Mouse (Mus musculus) MEL (cell line): ENCODE results near the gene Galntl6. TPM values are rescaled to one million over a fixed set of nuclear protein-coding genes. Genes with fewer than 3 reads are reported as not detected.

Experiments
- DNase-seq: peaks from one replicate; pipeline ENCODE4 v3.0.0; 2011; ENCODE audit warnings: low read depth, low spot score
- H3K27ac ChIP-seq: 2 replicates; pipeline ENCODE4 v1.5.1; 2012; ENCODE audit warnings: low read depth, mild to moderate bottlenecking, control low read depth, low read length, moderate library complexity; ENCODE audit not compliant: control insufficient read depth
- H3K27me3 ChIP-seq, 2 experiments: fragments of 150-350 bp in 1 of 2; sonication (generic) in 1 of 2; 2 replicates each; pipeline ENCODE4 v1.6.1; 2012; ENCODE audit warnings: low read length in 2 of 2, mild to moderate bottlenecking in 2 of 2, improper control_type of control experiment in 1 of 2, moderate library complexity in 1 of 2; ENCODE audit not compliant: insufficient read depth in 2 of 2, control insufficient read depth in 1 of 2
- H3K36me3 ChIP-seq, 2 experiments: 2 replicates each; pipeline ENCODE4 v1.6.1; 2012 to 2014; ENCODE audit warnings: low read length in 2 of 2, improper control_type of control experiment in 1 of 2, inconsistent platforms in 1 of 2, mild to moderate bottlenecking in 1 of 2; ENCODE audit not compliant: insufficient read depth in 2 of 2, control insufficient read depth in 1 of 2
- H3K4me1 ChIP-seq, 2 experiments: fragments of 150-350 bp in 1 of 2; sonication (generic) in 1 of 2; 2 replicates each; pipeline ENCODE4 v1.6.1; 2012; ENCODE audit warnings: low read length in 2 of 2, improper control_type of control experiment in 1 of 2, mild to moderate bottlenecking in 1 of 2; ENCODE audit not compliant: insufficient read depth in 2 of 2, control insufficient read depth in 1 of 2
- H3K4me3 ChIP-seq, 2 experiments: fragments of 150-350 bp in 1 of 2; sonication (generic) in 1 of 2; 2 replicates each; pipeline ENCODE4 v1.5.1; 2012; ENCODE audit warnings: low read depth in 2 of 2, low read length in 2 of 2, mild to moderate bottlenecking in 2 of 2, moderate library complexity in 2 of 2, control low read depth in 1 of 2, improper control_type of control experiment in 1 of 2; ENCODE audit not compliant: control insufficient read depth in 1 of 2, insufficient read depth in 1 of 2
- H3K79me2 ChIP-seq: 2 replicates; pipeline ENCODE4 v1.6.1; 2012; ENCODE audit warnings: mild to moderate bottlenecking, low read length, moderate library complexity; ENCODE audit not compliant: control insufficient read depth, poor library complexity, insufficient read depth
- H3K9ac ChIP-seq: 2 replicates; pipeline ENCODE4 v1.6.1; 2012; ENCODE audit warnings: low read depth, mild to moderate bottlenecking, control low read depth, low read length, moderate library complexity; ENCODE audit not compliant: control insufficient read depth, poor library complexity, severe bottlenecking
- H3K9me3 ChIP-seq: fragments of 150-350 bp; sonication (generic); replicated peaks from 2 replicates; pipeline ENCODE4 v1.6.1; 2012; ENCODE audit warnings: mild to moderate bottlenecking, low read length, improper control_type of control experiment, moderate library complexity; ENCODE audit not compliant: insufficient read depth
- BHLHE40 ChIP-seq: IDR thresholded peaks from 2 replicates; pipeline ENCODE4 v1.6.1; 2012; ENCODE audit warnings: low read depth, mild to moderate bottlenecking, inconsistent platforms, low read length, improper control_type of control experiment, borderline replicate concordance
- CHD1 ChIP-seq: IDR thresholded peaks from 2 replicates; pipeline ENCODE4 v1.6.1; 2012; ENCODE audit warnings: low read depth, mild to moderate bottlenecking, inconsistent platforms, low read length, improper control_type of control experiment
- CHD2 ChIP-seq: IDR thresholded peaks from 2 replicates; pipeline ENCODE4 v1.6.1; 2011; ENCODE audit warnings: low read length, improper control_type of control experiment
- ELF1 ChIP-seq: IDR thresholded peaks from 2 replicates; pipeline ENCODE4 v1.6.1; 2014; ENCODE audit warnings: low read depth, mild to moderate bottlenecking, inconsistent platforms, low read length, improper control_type of control experiment, moderate library complexity
- EP300 ChIP-seq, 2 experiments: IDR thresholded peaks; 2 replicates each; pipeline ENCODE4 v1.6.1; 2011; ENCODE audit warnings: improper control_type of control experiment in 2 of 2, low read length in 2 of 2, low read depth in 1 of 2, mild to moderate bottlenecking in 1 of 2
- ETS1 ChIP-seq: IDR thresholded peaks from 2 replicates; pipeline ENCODE4 v1.6.1; 2012; ENCODE audit warnings: low read depth, mild to moderate bottlenecking, inconsistent platforms, low read length, improper control_type of control experiment, moderate library complexity
- GATA1 ChIP-seq: IDR thresholded peaks from 2 replicates; pipeline ENCODE4 v1.6.1; 2011; ENCODE audit warnings: low read depth, low read length, improper control_type of control experiment
- HCFC1 ChIP-seq: IDR thresholded peaks from 2 replicates; pipeline ENCODE4 v1.6.1; 2012; ENCODE audit warnings: low read depth, mild to moderate bottlenecking, inconsistent platforms, low read length, improper control_type of control experiment, moderate library complexity
- JUND ChIP-seq: IDR thresholded peaks from 2 replicates; pipeline ENCODE4 v1.6.1; 2011; ENCODE audit warnings: low read depth, mild to moderate bottlenecking, improper control_type of control experiment, low read length
- MAFK ChIP-seq: IDR thresholded peaks from 2 replicates; pipeline ENCODE4 v1.6.1; 2011; ENCODE audit warnings: low read depth, mild to moderate bottlenecking, low read length, improper control_type of control experiment, borderline replicate concordance
- MAX ChIP-seq: IDR thresholded peaks from 2 replicates; pipeline ENCODE4 v1.6.1; 2011; ENCODE audit warnings: low read length, improper control_type of control experiment
- MAZ ChIP-seq: IDR thresholded peaks from 2 replicates; pipeline ENCODE4 v1.6.1; 2012; ENCODE audit warnings: low read depth, mild to moderate bottlenecking, inconsistent platforms, low read length, improper control_type of control experiment
- MEF2A ChIP-seq: IDR thresholded peaks from 2 replicates; pipeline ENCODE4 v1.6.1; 2014; ENCODE audit warnings: low read depth, mild to moderate bottlenecking, inconsistent platforms, low read length, improper control_type of control experiment; ENCODE audit not compliant: poor library complexity, insufficient replicate concordance, severe bottlenecking; ENCODE audit errors: extremely low read depth
- MXI1 ChIP-seq: IDR thresholded peaks from 2 replicates; pipeline ENCODE4 v1.6.1; 2011; ENCODE audit warnings: mild to moderate bottlenecking, low read depth, low read length, improper control_type of control experiment
- MYB ChIP-seq: IDR thresholded peaks from 2 replicates; pipeline ENCODE4 v1.6.1; 2011; ENCODE audit warnings: mild to moderate bottlenecking, low read depth, low read length, improper control_type of control experiment
- NELFE ChIP-seq: IDR thresholded peaks from 2 replicates; pipeline ENCODE4 v1.6.1; 2011; ENCODE audit warnings: low read depth, low read length, improper control_type of control experiment
- POLR2A ChIP-seq, 2 experiments: IDR thresholded peaks; 2 replicates each; pipeline ENCODE4 v1.6.1; 2011 to 2012; ENCODE audit warnings: low read length in 2 of 2, mild to moderate bottlenecking in 2 of 2, control low read depth in 1 of 2, improper control_type of control experiment in 1 of 2, low read depth in 1 of 2, moderate library complexity in 1 of 2; ENCODE audit not compliant: control insufficient read depth in 1 of 2, insufficient read depth in 1 of 2, poor library complexity in 1 of 2
- POLR2AphosphoS2 ChIP-seq: IDR thresholded peaks from 2 replicates; pipeline ENCODE4 v1.6.1; 2011; ENCODE audit warnings: low read length, improper control_type of control experiment
- POLR2AphosphoS5 ChIP-seq: IDR thresholded peaks from 2 replicates; pipeline ENCODE4 v1.6.1; 2012; ENCODE audit warnings: low read depth, borderline replicate concordance, mild to moderate bottlenecking, inconsistent platforms, low read length, moderate library complexity, mixed read lengths
- RAD21 ChIP-seq: IDR thresholded peaks from 2 replicates; pipeline ENCODE4 v1.6.1; 2011; ENCODE audit warnings: mild to moderate bottlenecking, low read depth, low read length, improper control_type of control experiment
- RCOR1 ChIP-seq: IDR thresholded peaks from 2 replicates; pipeline ENCODE4 v1.6.1; 2012; ENCODE audit warnings: low read depth, mild to moderate bottlenecking, inconsistent platforms, low read length, improper control_type of control experiment
- SIN3A ChIP-seq: IDR thresholded peaks from 2 replicates; pipeline ENCODE4 v1.6.1; 2012; ENCODE audit warnings: low read length, improper control_type of control experiment, inconsistent platforms
- SMC3 ChIP-seq: IDR thresholded peaks from 2 replicates; pipeline ENCODE4 v1.6.1; 2011; ENCODE audit warnings: low read depth, low read length, improper control_type of control experiment
- TBP ChIP-seq: IDR thresholded peaks from 2 replicates; pipeline ENCODE4 v1.8.0; 2011; ENCODE audit warnings: low read depth, low read length, improper control_type of control experiment
- UBTF ChIP-seq: IDR thresholded peaks from 2 replicates; pipeline ENCODE4 v1.6.1; 2012; ENCODE audit warnings: low read depth, mild to moderate bottlenecking, inconsistent platforms, low read length, improper control_type of control experiment, moderate library complexity, borderline replicate concordance; ENCODE audit not compliant: insufficient read depth
- USF1 ChIP-seq: IDR thresholded peaks from 2 replicates; pipeline ENCODE4 v1.6.1; 2014; ENCODE audit warnings: low read depth, mild to moderate bottlenecking, inconsistent platforms, low read length, improper control_type of control experiment, moderate library complexity
- USF2 ChIP-seq, 2 experiments: IDR thresholded peaks; 2 replicates each; pipeline ENCODE4 v1.6.1; 2011 to 2012; ENCODE audit warnings: improper control_type of control experiment in 2 of 2, low read length in 2 of 2, borderline replicate concordance in 1 of 2, inconsistent platforms in 1 of 2, low read depth in 1 of 2, mild to moderate bottlenecking in 1 of 2; ENCODE audit not compliant: insufficient read depth in 1 of 2
- ZC3H11A ChIP-seq: IDR thresholded peaks from 2 replicates; pipeline ENCODE4 v1.6.1; 2012; ENCODE audit warnings: low read depth, mild to moderate bottlenecking, inconsistent platforms, low read length, improper control_type of control experiment
- ZKSCAN1 ChIP-seq: IDR thresholded peaks from 2 replicates; pipeline ENCODE4 v1.6.1; 2012; ENCODE audit warnings: low read depth, mild to moderate bottlenecking, inconsistent platforms, low read length, improper control_type of control experiment, moderate library complexity
- ZNF384 ChIP-seq: IDR thresholded peaks from 2 replicates; pipeline ENCODE4 v1.6.1; 2012; ENCODE audit warnings: low read depth, mild to moderate bottlenecking, inconsistent platforms, low read length, improper control_type of control experiment
- polyA plus RNA-seq, 2 experiments: library from polyadenylated mRNA; stranded (reverse) in 1 of 2; unstranded in 1 of 2; fragments of >175 nt in 1 of 2; fragments of >200 nt in 1 of 2; gene quantifications; 2 replicates each; pipeline versions ENCODE4 v1.2.1 to v1.2.4; 2012; ENCODE audit warnings: low replicate concordance in 2 of 2, low read depth in 1 of 2; ENCODE audit not compliant: insufficient read length in 2 of 2, insufficient read depth in 1 of 2, missing spikeins in 1 of 2
- total RNA-seq: library from RNA; depleted of rRNA; stranded (reverse); fragments of 300-350 nt; gene quantifications from 2 replicates; pipeline ENCODE4 v1.2.3, GENCODE M21; 2012

Gene Galntl6
- total and polyA plus RNA-seq, 3 experiments: not detected

GRCm38 (mm10) chr8:57799797-57800204, 1112.6 kb downstream of the Galntl6 start:
- Histone ChIP-seq H3K27ac (peak overlapping the region; percentile 78), H3K9ac (peak overlapping the region; percentile 73), H3K36me3 (peaks cover 0 to 2% of the 10 kb centered on the region in 2 experiments; a peak in 1 of 4 replicates), H3K79me2 (no peaks in the 10 kb centered on the region), H3K27me3 (no peaks in the 10 kb centered on the region), H3K4me3 (peak overlapping the region; percentile 60 to 90), H3K9me3 (no peaks in the 10 kb centered on the region), H3K4me1 (0 out of 4 replicates have a peak, but pooled peaks cover 0 to 2% of the 10 kb centered on the region in 2 experiments)
- TF ChIP-seq RCOR1 (no peak), POLR2A (IDR thresholded peaks at IDR 0.05; ENCODE audit: control insufficient read depth in 1 of 2, insufficient read depth in 1 of 2, low read depth in 1 of 2, low read length in 2 of 2, poor library complexity in 1 of 2) (peak; percentile 48 to 53; a peak in 2 of 4 replicates), NELFE (no peak; the same call in 1 of the 2 replicates), RAD21 (no peak; the same call in 1 of the 2 replicates), POLR2AphosphoS2 (no peak), USF1 (no peak), EP300 (IDR thresholded peaks at IDR 0.05; ENCODE audit: low read depth in 1 of 2, low read length in 2 of 2) (peak in 1 of 2 experiments; percentile 37; a peak in 1 of 4 replicates), USF2 (IDR thresholded peaks at IDR 0.05; ENCODE audit: borderline replicate concordance in 1 of 2, insufficient read depth in 1 of 2, low read depth in 1 of 2, low read length in 2 of 2) (no peak), ETS1 (peak; percentile 43; the same call in 1 of the 2 replicates), BHLHE40 (no peak), MXI1 (no peak), MAX (0 out of 2 replicates have a peak, but pooled peaks have one; percentile 30), CHD2 (no peak), CHD1 (no peak), MAZ (0 out of 2 replicates have a peak, but pooled peaks have one; percentile 21), TBP (0 out of 2 replicates have a peak, but pooled peaks have one; percentile 45), JUND (no peak), SMC3 (peak; percentile 38), ZNF384 (no peak), POLR2AphosphoS5 (no peak), ZKSCAN1 (no peak), GATA1 (no peak), MEF2A (no peak), ELF1 (no peak), SIN3A (peak; percentile 57), UBTF (0 out of 2 replicates have a peak, but pooled peaks have one; percentile 68), MYB (no peak), MAFK (no peak), HCFC1 (peak; percentile 21; the same call in 1 of the 2 replicates), ZC3H11A (no peak)
- peak; percentile 85 for DNase-seq
